Mouse (Mus musculus) stomach, embryonic 16.5 days (tissue): ENCODE measurements around the gene 4930470P17Rik. TPM values are rescaled to one million over a fixed set of nuclear protein-coding genes. Genes with fewer than 3 reads are reported as not detected.

Experiments
- ATAC-seq: fragments of 200-750 bp; cut with Nextera tagmentation; 2 replicates; pipeline ENCODE4 v1.8.0; 2017; ENCODE audit warnings: moderate number of reproducible peaks, moderate TSS enrichment; ENCODE audit not compliant: insufficient read depth, low FRiP score
- H3K27ac ChIP-seq: fragments of 300-500 bp; sonication (generic); 2 replicates; pipeline ENCODE4 v1.5.1; 2014; ENCODE audit warnings: low read length
- H3K27me3 ChIP-seq: fragments of 300-500 bp; sonication (generic); 2 replicates; pipeline ENCODE4 v1.6.1; 2014; ENCODE audit warnings: low read length, control low read depth, mixed read lengths; ENCODE audit not compliant: control insufficient read depth, insufficient read depth
- H3K36me3 ChIP-seq: fragments of 300-500 bp; sonication (generic); 2 replicates; pipeline ENCODE4 v1.6.1; 2014; ENCODE audit warnings: low read length; ENCODE audit not compliant: control insufficient read depth, insufficient read depth
- H3K4me1 ChIP-seq: fragments of 300-500 bp; sonication (generic); 2 replicates; pipeline ENCODE4 v1.6.1; 2014; ENCODE audit warnings: low read length, control low read depth, mixed read lengths; ENCODE audit not compliant: control insufficient read depth, insufficient read depth
- H3K4me2 ChIP-seq: fragments of 300-500 bp; sonication (generic); 2 replicates; pipeline ENCODE4 v1.6.1; 2014; ENCODE audit warnings: low read depth, low read length, mixed read lengths
- H3K4me3 ChIP-seq: fragments of 300-500 bp; sonication (generic); replicated peaks from 2 replicates; pipeline ENCODE4 v1.5.1; 2014; ENCODE audit warnings: mild to moderate bottlenecking, low read length
- H3K9ac ChIP-seq: fragments of 300-500 bp; sonication (generic); 2 replicates; pipeline ENCODE4 v1.6.1; 2014; ENCODE audit warnings: low read length
- H3K9me3 ChIP-seq: fragments of 300-500 bp; sonication (generic); replicated peaks from 2 replicates; pipeline ENCODE4 v1.6.1; 2016; ENCODE audit warnings: low read length, control low read depth; ENCODE audit not compliant: control insufficient read depth
- WGBS: fragments of 180-500 bp; shearing (Covaris S2); extraction: QIAGEN DNeasy Blood & Tissue Kit; methylation state at CpG from one replicate; pipeline ENCODE4 v1.1.7; 2014; 5-methylcytosine and 5-hydroxymethylcytosine counted together
- polyA plus RNA-seq: library from polyadenylated mRNA; unstranded; fragments of >200 nt; fragmentation: Nextera tagmentation; extraction: Ambion mirVana; gene quantifications from 2 replicates; pipeline ENCODE4 v1.2.1, GENCODE M21; 2015

The 4930470P17Rik gene
- polyA plus RNA-seq, 1 experiment from 2014 or later: not detected

DNA sequence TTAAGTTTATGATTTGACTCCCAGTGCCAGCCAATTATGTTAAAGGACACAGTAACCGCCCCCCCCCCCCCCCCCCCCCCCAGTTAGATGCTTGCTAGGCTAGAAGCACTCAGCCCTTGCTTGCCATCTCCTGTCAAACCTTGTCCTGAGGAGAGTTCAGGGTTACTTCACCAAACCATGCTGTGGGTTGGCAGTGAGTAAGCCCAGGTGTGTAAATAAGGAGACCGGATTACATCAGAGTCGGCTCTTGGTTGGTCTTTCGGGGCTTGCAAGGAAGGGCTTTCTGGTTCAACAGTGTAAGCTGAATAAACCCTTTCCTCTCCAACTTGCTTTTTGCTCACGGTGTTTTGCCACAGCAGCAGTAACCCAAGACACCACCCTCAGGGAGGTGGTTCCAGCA lies 58.2 kb downstream of the 4930470P17Rik start:
- Histone ChIP-seq H3K4me2 (no peak overlapping the region), H3K27ac (no peak overlapping the region), H3K36me3 (no peaks in the 10 kb centered on the region), H3K27me3 (no peaks in the 10 kb centered on the region), H3K9me3 (no peaks in the 10 kb centered on the region), H3K4me1 (no peaks in the 10 kb centered on the region), H3K9ac (no peak overlapping the region), H3K4me3 (no peak overlapping the region)
- ATAC-seq: peak; percentile 69
- 74% methylated on average over 5 of the region's 5 CpGs for WGBS

DNA sequence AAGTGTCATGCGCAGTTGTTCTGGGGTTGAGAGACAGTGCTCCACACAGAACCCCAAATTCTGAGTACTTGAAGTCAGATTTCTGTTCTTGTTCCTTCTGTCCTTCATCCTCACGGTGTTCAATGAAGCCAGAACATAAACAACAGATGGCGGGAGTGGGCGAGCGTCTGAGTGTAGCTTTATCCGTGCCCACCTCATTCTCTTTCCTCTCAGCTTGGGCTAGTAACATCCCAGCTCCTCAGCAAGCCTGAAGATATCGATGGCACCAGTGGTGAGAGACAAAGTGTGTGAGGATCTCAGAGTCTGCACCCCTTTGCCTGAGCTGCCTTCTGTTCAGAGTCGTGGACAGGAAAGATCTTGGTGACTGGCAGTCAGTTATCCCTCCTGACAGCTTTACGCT lies 62.6 kb downstream of the 4930470P17Rik start:
- Histone ChIP-seq H3K4me2 (no peak overlapping the region), H3K4me1 (no peaks in the 10 kb centered on the region), H3K9me3 (no peaks in the 10 kb centered on the region), H3K9ac (no peak overlapping the region), H3K27me3 (no peaks in the 10 kb centered on the region), H3K36me3 (no peaks in the 10 kb centered on the region), H3K27ac (no peak overlapping the region), H3K4me3 (no peak overlapping the region)
- ATAC-seq: no peak
- 83% methylated on average over 9 of the region's 9 CpGs for WGBS

DNA sequence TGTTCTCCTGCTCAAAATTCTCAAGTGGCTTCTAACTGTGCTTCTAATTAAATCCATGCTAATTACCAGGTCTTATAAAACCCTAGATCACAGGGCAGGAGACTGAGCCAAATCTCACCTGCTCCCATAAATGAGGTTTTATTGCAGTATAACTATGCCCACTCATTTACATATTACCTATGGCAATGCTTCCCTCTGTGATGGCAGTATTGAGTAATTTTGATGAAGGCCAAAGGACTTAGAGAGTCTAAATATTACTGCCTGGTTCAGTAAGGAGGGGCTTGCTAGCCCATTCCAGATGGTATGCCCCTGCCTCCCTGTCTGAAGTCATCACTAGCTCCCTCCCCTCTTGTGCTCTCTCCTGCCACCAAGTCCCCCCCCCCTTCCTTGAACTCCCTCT lies 66.0 kb downstream of the 4930470P17Rik start:
- H3K4me3 ChIP-seq: no peak overlapping the region
- H3K9me3 ChIP-seq: no peaks in the 10 kb centered on the region
- no peak overlapping the region for H3K9ac ChIP-seq
- no peaks in the 10 kb centered on the region for H3K27me3 ChIP-seq
- no peak for ATAC-seq
- H3K36me3 ChIP-seq: no peaks in the 10 kb centered on the region
- no peaks in the 10 kb centered on the region for H3K4me1 ChIP-seq
- no peak overlapping the region for H3K4me2 ChIP-seq
- H3K27ac ChIP-seq: no peak overlapping the region

DNA sequence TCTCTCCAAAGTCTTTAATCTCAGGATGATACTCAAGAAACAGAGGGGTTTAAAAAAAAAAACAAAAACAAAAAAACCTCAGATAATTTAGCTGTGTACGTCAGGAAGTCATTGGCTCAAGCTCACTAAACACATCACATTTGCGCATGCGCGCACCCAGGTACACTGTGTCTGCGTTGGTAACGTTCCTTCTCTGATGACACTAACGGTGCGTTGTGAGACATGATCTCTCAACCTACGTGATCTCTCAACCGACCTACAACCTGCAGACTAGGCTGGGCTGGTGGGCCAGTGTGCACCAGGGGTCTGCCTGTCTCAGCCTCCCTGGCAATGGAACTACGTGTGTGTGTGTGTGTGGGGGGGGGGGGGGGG lies 67.0 kb downstream of the 4930470P17Rik start:
- Histone ChIP-seq H3K4me2 (no peak overlapping the region), H3K36me3 (no peaks in the 10 kb centered on the region), H3K4me1 (no peaks in the 10 kb centered on the region), H3K9me3 (no peaks in the 10 kb centered on the region), H3K27ac (no peak overlapping the region), H3K27me3 (no peaks in the 10 kb centered on the region), H3K9ac (no peak overlapping the region), H3K4me3 (no peak overlapping the region)
- no peak for ATAC-seq
- 92% methylated on average over 11 of the region's 11 CpGs for WGBS

DNA sequence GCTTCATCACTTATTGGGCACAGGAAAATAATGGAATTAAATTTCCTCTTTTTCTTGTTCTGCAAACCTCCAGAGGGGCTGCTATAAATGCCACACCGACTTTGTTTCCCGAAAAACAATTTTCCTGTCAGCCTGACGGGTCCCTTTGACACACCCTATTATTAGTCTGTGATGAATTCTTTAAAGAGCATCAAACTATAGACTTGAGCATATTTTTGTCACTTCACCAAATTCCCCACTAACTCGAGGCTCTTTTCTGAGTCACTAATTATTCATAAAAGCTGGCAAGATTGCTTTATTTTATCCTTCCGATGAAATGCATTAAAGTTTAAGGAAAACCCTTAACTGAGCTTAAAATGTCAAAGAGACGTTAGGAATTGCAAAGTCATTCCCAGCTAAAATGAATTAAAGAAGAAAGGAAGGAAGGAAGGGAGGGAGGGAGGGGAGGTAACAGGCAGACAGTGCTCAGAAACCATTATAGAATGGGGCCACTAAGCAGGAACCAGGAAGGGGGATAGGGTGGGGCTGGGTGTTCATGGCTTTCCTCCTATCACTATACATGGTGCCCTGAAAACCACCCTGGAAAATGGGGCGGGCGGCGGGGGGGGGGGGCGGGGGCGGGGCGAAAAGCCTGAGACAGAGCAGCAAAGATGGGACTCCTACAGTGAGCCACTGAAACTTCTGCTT lies 67.6 kb downstream of the 4930470P17Rik start:
- H3K27me3 ChIP-seq: no peaks in the 10 kb centered on the region
- no peaks in the 10 kb centered on the region for H3K4me1 ChIP-seq
- no peaks in the 10 kb centered on the region for H3K36me3 ChIP-seq
- no peak overlapping the region for H3K9ac ChIP-seq
- no peak overlapping the region for H3K4me2 ChIP-seq
- WGBS: 65% methylated on average over 12 of the region's 12 CpGs
- H3K9me3 ChIP-seq: no peaks in the 10 kb centered on the region
- H3K4me3 ChIP-seq: no peak overlapping the region
- ATAC-seq: no peak
- no peak overlapping the region for H3K27ac ChIP-seq

DNA sequence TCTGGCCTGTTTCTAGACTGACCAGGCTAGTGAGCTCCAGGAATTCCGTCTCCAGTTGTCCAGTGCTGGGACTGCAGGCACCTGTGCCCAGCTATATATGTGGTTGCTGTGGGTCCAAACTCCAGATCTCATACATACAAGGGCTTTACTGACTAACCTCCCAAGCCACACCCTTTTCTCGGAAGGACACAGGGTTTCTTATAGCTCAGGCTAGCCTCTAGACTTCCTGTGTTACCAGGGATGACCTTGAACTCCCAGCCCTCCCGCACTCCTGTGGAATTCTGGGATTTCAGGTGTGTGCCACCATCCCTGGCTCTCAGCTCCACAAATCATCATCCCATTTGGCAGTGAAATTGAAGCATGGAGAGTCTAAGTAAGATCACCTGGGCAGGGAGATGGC lies 71.6 kb downstream of the 4930470P17Rik start:
- 93% methylated on average over 3 of the region's 3 CpGs for WGBS
- H3K9ac ChIP-seq: no peak overlapping the region
- no peaks in the 10 kb centered on the region for H3K27me3 ChIP-seq

DNA sequence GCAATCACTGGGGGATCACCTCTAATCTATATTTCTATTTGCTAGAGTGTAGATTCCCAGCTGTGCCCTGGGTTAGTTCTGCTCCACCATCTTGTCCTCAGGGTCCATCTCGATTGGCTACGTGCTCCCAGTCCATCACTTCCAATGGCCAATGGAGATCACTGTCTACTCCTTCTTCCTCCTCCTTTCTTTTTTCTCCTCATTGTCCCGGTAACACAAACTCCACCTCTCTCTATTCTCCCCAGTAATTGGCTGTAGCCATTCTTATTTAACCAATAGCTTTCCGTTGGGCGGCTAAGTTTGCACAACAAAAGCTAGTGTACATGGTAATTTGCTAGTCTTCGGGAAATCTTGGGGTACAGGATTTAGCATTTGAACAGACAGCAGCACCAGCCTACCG lies 72.1 kb downstream of the 4930470P17Rik start:
- Histone ChIP-seq H3K36me3 (no peaks in the 10 kb centered on the region), H3K4me2 (no peak overlapping the region), H3K4me3 (no peak overlapping the region), H3K27ac (no peak overlapping the region), H3K9ac (no peak overlapping the region), H3K9me3 (no peaks in the 10 kb centered on the region), H3K27me3 (no peaks in the 10 kb centered on the region), H3K4me1 (no peaks in the 10 kb centered on the region)
- ATAC-seq: no peak
- WGBS: 86% methylated on average over 7 of the region's 7 CpGs

More for the DNA sequence above, 71.6 kb downstream of the 4930470P17Rik start:
- Histone ChIP-seq H3K4me1 (no peaks in the 10 kb centered on the region), H3K36me3 (no peaks in the 10 kb centered on the region), H3K4me2 (no peak overlapping the region), H3K4me3 (no peak overlapping the region), H3K27ac (no peak overlapping the region), H3K9me3 (no peaks in the 10 kb centered on the region)
- no peak for ATAC-seq

Other genes with a start within 250 kb of the 4930470P17Rik start
- gene Bcas1, start 174.2 kb downstream of the 4930470P17Rik start, polyA plus RNA-seq: 8.9 and 13.2 TPM in 2 replicates
- gene Pfdn4, start 105.6 kb downstream of the 4930470P17Rik start, polyA plus RNA-seq: 53.0 and 67.3 TPM in 2 replicates
- gene Cyp24a1, start 104.9 kb downstream of the 4930470P17Rik start, polyA plus RNA-seq: not detected in 2 replicates
- gene Dok5, start 129.8 kb upstream of the 4930470P17Rik start, polyA plus RNA-seq: 3.5 TPM in 2 replicates